Mouse (Mus musculus) ES-E14 (cell line): Measurements from ENCODE around the gene Myod1. TPM values are rescaled to one million over a fixed set of nuclear protein-coding genes. Genes with fewer than 3 reads are reported as not detected.

Experiments
- DNase-seq: peaks from one replicate; pipeline ENCODE4 v3.0.0-alpha.2; 2013; ENCODE audit warnings: low read depth, low spot score
- H3K27ac ChIP-seq: 2 replicates; pipeline ENCODE4 v1.5.1; 2012; ENCODE audit warnings: low read depth, mild to moderate bottlenecking, low read length, moderate library complexity, mixed read lengths; ENCODE audit not compliant: poor library complexity, insufficient read depth, severe bottlenecking
- H3K36me3 ChIP-seq: 2 replicates; pipeline ENCODE4 v1.6.1; 2012; ENCODE audit warnings: mild to moderate bottlenecking, low read length, moderate library complexity, mixed read lengths; ENCODE audit not compliant: control insufficient read depth, poor library complexity, insufficient read depth, severe bottlenecking
- H3K4me1 ChIP-seq, 2 experiments: fragments of 150-350 bp in 1 of 2; sonication (generic) in 1 of 2; 2 replicates each; pipeline ENCODE4 v1.6.1; 2012; ENCODE audit warnings: low read length in 2 of 2, mild to moderate bottlenecking in 1 of 2, mixed read lengths in 1 of 2; ENCODE audit not compliant: control insufficient read depth in 2 of 2, insufficient read depth in 2 of 2, poor library complexity in 1 of 2
- H3K4me3 ChIP-seq, 2 experiments: fragments of 150-350 bp in 1 of 2; sonication (generic) in 1 of 2; 2 replicates each; pipeline ENCODE4 v1.5.1; 2012; ENCODE audit warnings: low read length in 2 of 2, low read depth in 1 of 2, mild to moderate bottlenecking in 1 of 2, mixed read lengths in 1 of 2; ENCODE audit not compliant: insufficient read depth in 1 of 2, poor library complexity in 1 of 2, severe bottlenecking in 1 of 2
- H3K9ac ChIP-seq: 2 replicates; pipeline ENCODE4 v1.6.1; 2012; ENCODE audit warnings: low read depth, mild to moderate bottlenecking, low read length, mixed read lengths; ENCODE audit not compliant: poor library complexity, insufficient read depth, severe bottlenecking
- H3K9me3 ChIP-seq: fragments of 150-350 bp; sonication (generic); 2 replicates; pipeline ENCODE4 v1.6.1; 2012; ENCODE audit warnings: low read depth, mild to moderate bottlenecking, low read length; ENCODE audit not compliant: control insufficient read depth, insufficient read depth
- CHD2 ChIP-seq: IDR thresholded peaks from 2 replicates; pipeline ENCODE4 v1.6.1; 2014; ENCODE audit warnings: mild to moderate bottlenecking, low read depth, low read length, inconsistent platforms
- HCFC1 ChIP-seq: IDR thresholded peaks from 2 replicates; pipeline ENCODE4 v1.6.1; 2012; ENCODE audit warnings: low read length, inconsistent platforms, borderline replicate concordance; ENCODE audit not compliant: insufficient read depth
- MAFK ChIP-seq: IDR thresholded peaks from 2 replicates; pipeline ENCODE4 v1.6.1; 2014; ENCODE audit warnings: mild to moderate bottlenecking, low read depth, low read length, inconsistent platforms; ENCODE audit not compliant: insufficient read depth
- ZC3H11A ChIP-seq: IDR thresholded peaks from 2 replicates; pipeline ENCODE4 v1.6.1; 2012; ENCODE audit warnings: low read depth, mild to moderate bottlenecking, inconsistent platforms, low read length, borderline replicate concordance
- ZNF384 ChIP-seq: IDR thresholded peaks from 2 replicates; pipeline ENCODE4 v1.6.1; 2012; ENCODE audit warnings: low read depth, low read length, inconsistent platforms
- in situ Hi-C, 2 experiments: fragments of 600-800 bp; cut with MboI; formaldehyde crosslinking; loops; one replicate each; pipeline ENCODE4 v1.15.1; 2025; ENCODE audit warnings: low sequenced_read_pairs in 2 of 2, inconsistent platforms in 1 of 2; ENCODE audit not compliant: unreplicated experiment in 2 of 2
- total RNA-seq: library from RNA; depleted of rRNA; stranded (reverse); fragments of 300-350 nt; gene quantifications from 2 replicates; pipeline ENCODE4 v1.2.3, GENCODE M21; 2012

The Myod1 gene
- total RNA-seq, 1 experiment, result not detected

DNA sequence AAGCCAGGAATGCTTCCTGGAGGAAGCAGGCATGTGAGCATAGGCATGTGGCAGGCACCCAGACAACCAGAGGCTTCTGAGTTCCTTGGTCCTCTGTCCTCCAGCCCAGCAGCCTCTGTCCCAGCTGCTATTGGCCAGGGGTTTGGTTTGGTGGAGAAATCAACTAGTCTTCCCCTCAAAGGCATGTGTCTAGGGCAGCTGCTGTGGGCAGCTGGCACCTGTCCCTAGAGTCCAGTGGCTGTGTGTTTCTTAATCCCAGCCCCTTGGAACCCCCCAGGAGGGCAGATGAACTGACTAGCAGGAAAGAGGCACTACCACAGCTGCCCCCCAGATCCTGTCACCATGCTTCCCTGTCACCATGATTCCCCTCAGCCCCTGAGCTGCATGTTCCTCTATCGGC is 10.5 kb upstream of the Myod1 start:
- TF ChIP-seq CHD2, result no peak
- no peak for DNase-seq
- Histone ChIP-seq H3K27ac (no peak overlapping the region), H3K4me1 (no peaks in the 10 kb centered on the region), H3K9me3 (no peaks in the 10 kb centered on the region), H3K36me3 (no peaks in the 10 kb centered on the region), H3K9ac (no peak overlapping the region), H3K4me3 (no peak overlapping the region)
- in situ Hi-C loops, result no loop called here

GRCm38 (mm10) chr7:46371104-46371503 is 5.2 kb upstream of the Myod1 start:
- no peak overlapping the region for H3K4me3 ChIP-seq
- H3K9me3 ChIP-seq, result no peaks in the 10 kb centered on the region
- TF ChIP-seq ZC3H11A (no peak), MAFK (no peak), HCFC1 (no peak)
- H3K9ac ChIP-seq, result no peak overlapping the region
- no peak overlapping the region for H3K27ac ChIP-seq
- no peaks in the 10 kb centered on the region for H3K36me3 ChIP-seq
- DNase-seq, result no peak
- no peaks in the 10 kb centered on the region for H3K4me1 ChIP-seq
- in situ Hi-C loops, result no loop called here

DNA sequence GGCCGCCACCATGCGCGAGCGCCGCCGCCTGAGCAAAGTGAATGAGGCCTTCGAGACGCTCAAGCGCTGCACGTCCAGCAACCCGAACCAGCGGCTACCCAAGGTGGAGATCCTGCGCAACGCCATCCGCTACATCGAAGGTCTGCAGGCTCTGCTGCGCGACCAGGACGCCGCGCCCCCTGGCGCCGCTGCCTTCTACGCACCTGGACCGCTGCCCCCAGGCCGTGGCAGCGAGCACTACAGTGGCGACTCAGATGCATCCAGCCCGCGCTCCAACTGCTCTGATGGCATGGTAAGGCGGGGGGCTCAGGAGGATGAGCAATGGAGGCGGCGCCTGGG is 703 bp downstream of the Myod1 start:
- TF ChIP-seq ZC3H11A (no peak), CHD2 (no peak), MAFK (no peak), ZNF384 (no peak), HCFC1 (no peak)
- Histone ChIP-seq H3K4me1 (peaks cover 0 to 2% of the 10 kb centered on the region in 2 experiments; a peak in 1 of 4 replicates), H3K27ac (no peak overlapping the region), H3K36me3 (no peaks in the 10 kb centered on the region), H3K9me3 (no peaks in the 10 kb centered on the region), H3K4me3 (peak overlapping the region; percentile 42 to 49; a peak in 2 of 4 replicates), H3K9ac (no peak overlapping the region)
- no peak for DNase-seq
- in situ Hi-C loops, result loop anchor here (25.0 kb wide), 1 partner anchor 185 kb away; no protein-coding TSS in a partner anchor

DNA sequence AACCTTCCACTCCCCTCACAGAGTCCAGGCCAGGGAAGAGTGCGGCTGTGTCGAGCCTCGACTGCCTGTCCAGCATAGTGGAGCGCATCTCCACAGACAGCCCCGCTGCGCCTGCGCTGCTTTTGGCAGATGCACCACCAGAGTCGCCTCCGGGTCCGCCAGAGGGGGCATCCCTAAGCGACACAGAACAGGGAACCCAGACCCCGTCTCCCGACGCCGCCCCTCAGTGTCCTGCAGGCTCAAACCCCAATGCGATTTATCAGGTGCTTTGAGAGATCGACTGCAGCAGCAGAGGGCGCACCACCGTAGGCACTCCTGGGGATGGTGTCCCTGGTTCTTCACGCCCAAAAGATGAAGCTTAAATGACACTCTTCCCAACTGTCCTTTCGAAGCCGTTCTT is 1.8 kb downstream of the Myod1 start:
- Histone ChIP-seq H3K9ac (no peak overlapping the region), H3K9me3 (no peaks in the 10 kb centered on the region)

GRCm38 (mm10) chr7:46378983-46379382 is 2.7 kb downstream of the Myod1 start:
- DNase-seq, result no peak
- Histone ChIP-seq H3K9me3 (no peaks in the 10 kb centered on the region), H3K27ac (no peak overlapping the region), H3K4me1 (peaks cover 0 to 2% of the 10 kb centered on the region in 2 experiments; a peak in 1 of 4 replicates), H3K4me3 (no peak overlapping the region), H3K36me3 (no peaks in the 10 kb centered on the region), H3K9ac (no peak overlapping the region)
- in situ Hi-C loops, result loop anchor here (25.0 kb wide), 1 partner anchor 183 kb away; no protein-coding TSS in a partner anchor
- TF ChIP-seq CHD2 (no peak), ZC3H11A (0 out of 2 replicates have a peak, but pooled peaks have one; percentile 3)

More for the DNA sequence above, 1.8 kb downstream of the Myod1 start:
- TF ChIP-seq MAFK, result no peak
- TF ChIP-seq HCFC1, result no peak
- TF ChIP-seq ZNF384, result no peak
- no peak for TF ChIP-seq ZC3H11A
- no peak for TF ChIP-seq CHD2
- no peak for DNase-seq
- in situ Hi-C loops, result loop anchor here (25.0 kb wide), 1 partner anchor 184 kb away; no protein-coding TSS in a partner anchor
- Histone ChIP-seq H3K36me3 (no peaks in the 10 kb centered on the region), H3K4me3 (no peak overlapping the region; a peak in 1 of 4 replicates), H3K4me1 (peaks cover 0 to 2% of the 10 kb centered on the region in 2 experiments; a peak in 1 of 4 replicates), H3K27ac (no peak overlapping the region)
